Mouse (Mus musculus): ENCODE data around the gene Ackr4.

- TF ChIP-seq EP300 (IDR thresholded peaks at IDR 0.05; ENCODE audit: insufficient read depth, low read depth, low read length) (no peak), POLR2A (IDR thresholded peaks at IDR 0.05; ENCODE audit: insufficient read depth, low read length) (no peak), CTCF (IDR thresholded peaks at IDR 0.05; ENCODE audit: low read depth, low read length) (no peak)
Measured at GRCm38 (mm10) chr9:104102301-104102700, 24.4 kb downstream of the Ackr4 start.
